In the genomic region with DNA sequence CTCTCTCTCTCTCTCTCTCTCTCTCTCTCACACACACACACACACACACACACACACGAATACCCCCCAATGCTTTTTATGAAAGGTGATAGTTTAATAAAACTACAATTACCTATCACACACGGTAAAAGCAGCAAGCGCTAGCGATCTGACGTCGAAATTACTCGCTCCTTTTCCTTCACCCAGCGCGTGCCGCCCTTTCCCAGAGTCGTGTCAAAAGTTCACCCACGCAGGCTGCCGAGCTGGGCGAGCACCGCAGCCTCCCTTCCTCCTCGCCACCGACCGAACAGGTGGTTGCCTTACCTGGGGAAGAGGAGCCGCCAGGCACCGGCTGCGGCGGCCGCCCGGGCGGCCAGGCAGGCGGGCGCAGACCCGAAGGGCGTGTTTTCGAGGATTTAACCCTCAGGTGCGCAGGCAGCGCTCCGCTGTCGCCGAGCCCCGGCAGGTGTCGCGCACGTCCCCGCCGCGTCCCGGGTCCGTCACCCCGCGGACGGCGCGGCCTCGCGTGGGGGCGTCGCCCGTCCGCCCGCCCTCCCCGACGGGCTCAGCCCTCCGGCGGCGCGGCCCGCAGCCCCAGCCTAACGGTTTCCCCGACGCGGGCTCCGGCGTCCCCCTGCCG, we compare ENCODE assay signal across 8 mouse cellular contexts. TPM values are rescaled to one million over a fixed set of nuclear protein-coding genes. Genes with fewer than 3 reads are reported as not detected.
DNase-seq lines count a peak whose midpoint lies in the region; ATAC-seq and TF ChIP-seq lines count a peak whose summit lies in the region.

No protein-coding gene starts in this region.

- H3K27ac ChIP-seq in forebrain, embryonic 11.5 days (ENCODE audit: low read depth, low read length) = peak overlapping the region; percentile 71
- peak overlapping the region; percentile 97 for H3K27ac ChIP-seq in kidney, postnatal 0 days

- no peaks in the 10 kb centered on the region for H3K4me1 ChIP-seq in forebrain, embryonic 11.5 days (replicated peaks; ENCODE audit: control insufficient read depth, insufficient read depth, low read length)
- 0 out of 2 replicates have a peak, but pooled peaks cover 5% of the 10 kb centered on the region for H3K4me1 ChIP-seq in kidney, postnatal 0 days (replicated peaks; ENCODE audit: insufficient read depth, low read length)

- H3K9me3 ChIP-seq in forebrain, embryonic 11.5 days (ENCODE audit: control insufficient read depth, low read length) = no peaks in the 10 kb centered on the region
- no peaks in the 10 kb centered on the region for H3K9me3 ChIP-seq in kidney, postnatal 0 days (replicated peaks; ENCODE audit: low read length)

- TF ChIP-seq CTCF in kidney, postnatal 0 days (IDR thresholded peaks at IDR 0.05; ENCODE audit: low read depth) = no peak

- peak; percentile 60 to 68 for DNase-seq in adrenal gland, adult 18-20 months (ENCODE audit: low spot score in 2 of 2)
- DNase-seq in adrenal gland, postnatal 14 days = no peak
- DNase-seq in ovary, postnatal 14 days (ENCODE audit: low spot score) = peak; percentile 37
- DNase-seq in ovary, postnatal 36 days (ENCODE audit: low spot score) = no peak
- DNase-seq in forebrain, embryonic 11.5 days (ENCODE audit: low spot score) = no peak
- DNase-seq in kidney, postnatal 0 days (ENCODE audit: low spot score) = peak; percentile 25
- DNase-seq in lung, postnatal 36 days = peak; percentile 69
- DNase-seq in spleen, adult 18-20 months = peak; percentile 69 to 75

- H3K4me2 ChIP-seq in forebrain, embryonic 11.5 days (ENCODE audit: low read depth, low read length, severe bottlenecking) = peak overlapping the region; percentile 88
- peak overlapping the region; percentile 87 for H3K4me2 ChIP-seq in kidney, postnatal 0 days (ENCODE audit: low read length)

- peak overlapping the region; percentile 85 for H3K4me3 ChIP-seq in forebrain, embryonic 11.5 days (ENCODE audit: low read depth, low read length)
- H3K4me3 ChIP-seq in kidney, postnatal 0 days (replicated peaks; ENCODE audit: low read depth, low read length) = peak overlapping the region; percentile 95

- H3K9ac ChIP-seq in forebrain, embryonic 11.5 days (ENCODE audit: low read length) = peak overlapping the region; percentile 95
- H3K9ac ChIP-seq in kidney, postnatal 0 days (ENCODE audit: low read depth, low read length) = peak overlapping the region; percentile 97

- H3K27me3 ChIP-seq in forebrain, embryonic 11.5 days (ENCODE audit: control insufficient read depth, insufficient read depth, low read length) = peaks cover 2% of the 10 kb centered on the region; the same call in 1 of the 2 replicates
- no peaks in the 10 kb centered on the region for H3K27me3 ChIP-seq in kidney, postnatal 0 days (ENCODE audit: insufficient read depth, low read length)

- WGBS in forebrain, embryonic 11.5 days = under 1% methylated on average over 53 of the region's 70 CpGs
- under 1% methylated on average over 67 of the region's 70 CpGs for whole genome bisulfite sequencing in kidney, postnatal 0 days

- H3K36me3 ChIP-seq in forebrain, embryonic 11.5 days (ENCODE audit: control insufficient read depth, insufficient read depth, low read length) = no peaks in the 10 kb centered on the region
- no peaks in the 10 kb centered on the region for H3K36me3 ChIP-seq in kidney, postnatal 0 days (ENCODE audit: insufficient read depth, low read length)

- no peak; the same call in 1 of the 2 replicates for ATAC-seq in forebrain, embryonic 11.5 days (replicated peaks; ENCODE audit: low FRiP score)
- ATAC-seq in kidney, postnatal 0 days (replicated peaks; ENCODE audit: low FRiP score, low read depth) = peak; percentile 71

RNA-seq across cellular contexts. Expression of gene Fndc3a, which starts 0.6 kb away (rescaled TPM):
- total RNA-seq in adrenal gland, adult 18-20 months (2021) = 10 to 100 TPM; 78.7 to 79.2 TPM
- total RNA-seq in adrenal gland, postnatal 14 days (2021) = 57.9 and 59.1 TPM in 2 replicates
- polyA plus RNA-seq in forebrain, embryonic 11.5 days (2014; fragmentation: Nextera tagmentation; extraction: Ambion mirVana) = 39.1 and 43.4 TPM in 2 replicates
- 33.1 and 36.6 TPM in 2 replicates for polyA plus RNA-seq in kidney, postnatal 0 days (2015; fragmentation: Nextera tagmentation; extraction: Ambion mirVana)

Comparison
In these comparisons a context has a peak if more than half of its experiments do, and no peak if none do; other contexts are left out.
1. DNase-seq: peak in adrenal gland, adult 18-20 months (2 of 2), ovary, postnatal 14 days (single experiment), kidney, postnatal 0 days (single experiment), lung, postnatal 36 days (single experiment) and spleen, adult 18-20 months (2 of 2); none in adrenal gland, postnatal 14 days (single experiment), ovary, postnatal 36 days (single experiment) and forebrain, embryonic 11.5 days (single experiment).